Mouse (Mus musculus) adrenal gland, postnatal 10 days (tissue): Measurements from ENCODE around the gene Mid1ip1. TPM values are rescaled to one million over a fixed set of nuclear protein-coding genes. Genes with fewer than 3 reads are reported as not detected.

Source experiments
- DNase-seq: peaks from one replicate; pipeline ENCODE4 v3.0.0; 2021; ENCODE audit warnings: mixed read lengths
- long read RNA-seq, 2 experiments: library from polyadenylated mRNA; stranded (forward); transcript quantifications; one replicate each; pipeline ENCODE4 v2.0.0; 2021
- total RNA-seq, 2 experiments: library from RNA; stranded (reverse); gene quantifications; 2 replicates each; pipeline ENCODE4 v1.2.3; 2021

The Mid1ip1 gene
- 10 to 100 TPM; 54.7 to 60.0 TPM for total RNA-seq
- long read RNA-seq, experiment 1, transcript Mid1ip1-202 (2 exons, 2,022 nt): minor isoform, 26 of 125 reads
- long read RNA-seq, experiment 1, transcript Mid1ip1-201 (2 exons, 2,019 nt): major isoform, 80 of 125 reads
- long read RNA-seq, experiment 1, partial matches to known transcripts: 17 of 125 reads
- long read RNA-seq, experiment 1, other reads (novel, unspliced or antisense): 2 of 125 reads
- long read RNA-seq, experiment 2, transcript Mid1ip1-202 (2 exons, 2,022 nt): minor isoform, 14 of 70 reads
- long read RNA-seq, experiment 2, transcript Mid1ip1-201 (2 exons, 2,019 nt): major isoform, 42 of 70 reads
- long read RNA-seq, experiment 2, partial matches to known transcripts: 0 of 70 reads
- long read RNA-seq, experiment 2, other reads (novel, unspliced or antisense): 14 of 70 reads

DNA sequence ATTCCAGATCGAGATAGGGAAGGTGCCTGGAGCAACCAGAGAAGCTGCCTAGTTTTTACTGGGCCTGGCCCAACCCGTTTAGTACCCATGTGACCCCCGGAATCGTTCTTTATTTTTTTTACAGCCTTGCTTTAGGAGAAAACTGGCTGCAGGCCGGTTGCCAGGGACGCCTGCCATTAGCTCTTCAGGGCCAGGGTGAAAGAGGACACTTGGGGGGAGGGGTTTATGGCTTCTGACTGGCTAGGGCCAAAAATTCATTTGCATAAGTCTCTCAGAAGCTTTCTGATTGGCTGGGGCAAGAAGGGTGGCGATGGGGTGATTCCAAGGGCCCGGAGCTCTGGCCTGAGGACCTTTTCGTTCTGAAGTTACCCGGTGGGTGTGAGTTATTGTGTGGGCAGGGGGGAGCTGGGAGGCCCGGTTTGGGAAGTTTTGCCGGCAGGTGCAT is at the start of gene Mid1ip1:
Gene Mid1ip1, plus strand, starts transcription at position 318 of the 445 bp plus-strand sequence.
- DNase-seq: peak; percentile 89

DNA sequence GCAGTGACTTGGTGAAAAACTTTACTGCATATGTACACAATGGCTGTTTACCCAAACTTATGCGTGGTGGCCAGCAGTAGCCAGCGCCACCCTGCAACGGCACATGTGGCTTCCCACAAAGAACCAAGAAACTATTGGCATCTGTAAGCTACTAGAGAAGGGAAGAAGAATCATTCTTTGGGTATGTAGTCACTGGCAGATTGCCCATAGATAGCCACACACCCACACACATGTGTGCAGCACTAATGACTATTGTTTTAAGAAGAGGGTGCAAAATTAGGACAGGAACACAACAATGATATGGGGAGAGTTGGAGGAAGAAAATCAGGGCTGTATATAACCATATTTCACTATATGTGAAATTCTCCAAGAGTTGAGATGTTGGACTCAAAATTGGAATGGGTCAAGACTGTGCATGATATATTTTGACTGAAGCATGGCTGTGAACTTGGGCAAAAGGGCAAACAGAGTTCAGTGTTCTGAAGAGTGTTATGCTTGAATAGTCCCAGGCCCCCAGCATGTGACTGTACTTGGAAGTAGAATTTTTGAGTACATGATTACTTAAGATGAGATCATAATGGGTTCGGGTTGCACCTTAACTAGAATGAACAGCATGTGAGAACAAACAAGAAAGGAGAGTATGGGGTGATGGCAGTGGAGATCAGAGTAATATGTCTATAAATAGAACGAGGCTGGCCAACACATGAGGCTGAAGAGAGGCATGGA is 20.2 kb upstream of the Mid1ip1 start:
- no peak for DNase-seq

DNA sequence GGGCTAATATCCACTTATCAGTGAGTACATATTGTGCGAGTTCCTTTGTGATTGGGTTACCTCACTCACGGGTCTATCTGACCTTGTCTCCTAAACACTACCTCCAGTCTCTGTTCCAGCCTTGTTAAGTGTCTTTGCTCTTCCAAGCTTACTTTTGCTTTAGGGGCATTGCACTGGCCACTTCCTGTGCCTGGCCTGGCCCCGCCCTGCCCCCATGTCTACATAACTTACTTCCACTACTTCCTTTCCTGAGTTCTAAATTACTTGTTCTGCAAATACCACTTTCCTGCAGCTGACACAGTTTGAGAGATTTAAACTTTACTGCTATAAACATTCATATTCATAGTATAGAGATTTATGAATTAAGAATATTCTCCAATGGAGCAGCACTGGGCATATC is 8.1 kb upstream of the Mid1ip1 start:
- DNase-seq: no peak

DNA sequence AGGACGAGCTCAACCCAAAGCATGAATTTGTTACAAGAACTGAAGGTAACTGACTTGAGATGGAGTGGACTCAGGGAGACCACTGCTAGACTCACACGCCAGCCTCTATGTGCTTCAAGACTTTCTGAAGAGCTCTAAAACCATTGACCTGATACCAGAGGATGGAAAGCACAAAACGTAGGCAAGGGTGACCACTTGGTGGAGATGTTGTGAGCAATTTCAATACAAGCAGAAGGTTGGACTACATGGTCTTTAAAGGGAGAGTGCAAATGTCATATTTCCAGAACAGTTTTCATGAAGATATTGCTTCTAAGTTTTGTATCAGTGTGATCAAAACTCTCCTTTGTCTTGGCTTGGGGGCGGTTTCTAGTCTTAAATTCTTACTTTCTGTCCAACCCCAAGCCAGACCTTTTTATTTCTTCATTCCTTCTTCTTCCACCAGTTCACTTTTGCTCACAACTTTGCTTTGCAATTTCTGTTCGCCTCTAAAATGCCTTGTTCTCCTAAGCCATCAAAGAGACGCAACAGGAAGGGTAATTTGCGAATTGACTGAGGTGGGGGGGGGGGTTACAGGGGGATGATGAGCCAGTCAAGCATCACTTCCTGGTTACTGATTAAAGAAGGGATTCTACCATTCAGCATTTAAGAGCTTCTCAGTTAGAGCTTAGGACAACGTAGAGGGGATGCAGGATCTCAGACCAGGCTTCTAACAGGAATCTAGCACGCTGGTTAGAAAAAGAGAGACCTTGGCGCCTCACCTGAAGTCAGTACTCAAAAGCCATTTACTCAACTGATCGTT is 775 bp upstream of the Mid1ip1 start:
- DNase-seq: peak; percentile 28

GRCm38 (mm10) chrX:10716917-10717763 is 2.3 kb downstream of the Mid1ip1 start:
- peak; percentile 91 for DNase-seq

- DNase-seq: peak; percentile 33
Measured at GRCm38 (mm10) chrX:10718021-10718837, 3.4 kb downstream of the Mid1ip1 start.

DNA sequence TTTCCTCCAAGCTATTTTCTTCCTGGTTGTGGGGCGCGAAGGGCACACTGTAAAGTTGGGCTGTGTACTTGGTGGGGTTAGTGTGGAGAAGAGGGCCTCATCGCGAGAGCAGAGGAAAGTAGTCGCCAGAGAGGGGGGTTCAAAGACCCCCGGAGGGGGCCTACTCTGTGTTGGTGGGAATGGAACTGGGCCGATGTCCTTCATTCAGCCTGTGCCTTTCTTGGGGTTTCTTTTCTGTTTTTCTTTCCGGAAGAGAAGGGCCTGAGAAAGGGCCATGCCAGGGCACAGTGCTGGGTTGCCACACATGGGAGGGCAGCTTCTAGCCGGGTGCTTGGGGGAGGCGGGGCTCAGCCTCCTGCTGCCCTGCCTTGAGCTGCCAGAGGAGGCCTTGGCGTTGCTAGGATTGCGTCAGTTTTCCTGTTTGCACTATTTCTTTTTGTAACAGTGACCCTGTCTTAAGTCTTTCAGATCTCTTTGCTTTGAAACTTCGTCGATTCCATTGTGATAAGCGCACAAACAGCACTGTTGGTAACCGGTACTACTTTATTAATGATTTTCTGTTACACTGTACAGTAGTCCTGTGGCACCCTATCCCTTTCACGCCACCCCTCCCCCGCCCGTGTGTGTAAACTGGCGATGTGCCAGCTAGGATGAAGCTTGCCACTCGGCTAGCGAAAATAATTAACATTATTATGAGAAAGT is 4.2 kb downstream of the Mid1ip1 start:
- peak; percentile 81 for DNase-seq

DNA sequence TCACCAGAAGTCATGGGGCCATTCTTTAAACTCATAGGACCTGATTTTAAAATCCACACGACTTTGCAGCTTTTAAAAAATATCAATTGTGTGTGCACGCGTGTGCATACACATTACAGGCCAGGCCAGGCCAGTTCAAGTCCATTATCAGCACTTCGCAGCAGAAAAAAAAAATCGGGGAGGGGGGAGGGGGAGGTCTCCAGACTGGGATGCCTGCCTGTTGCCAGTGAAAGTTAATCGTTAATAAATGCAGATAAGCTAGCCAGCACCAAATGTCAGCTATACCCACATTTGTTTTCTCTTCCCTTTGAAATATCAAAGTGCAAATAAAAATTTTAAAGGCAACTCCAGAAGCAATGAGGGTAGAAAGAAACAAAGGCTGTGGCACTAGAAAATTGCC is 5.6 kb downstream of the Mid1ip1 start:
- no peak for DNase-seq

DNA sequence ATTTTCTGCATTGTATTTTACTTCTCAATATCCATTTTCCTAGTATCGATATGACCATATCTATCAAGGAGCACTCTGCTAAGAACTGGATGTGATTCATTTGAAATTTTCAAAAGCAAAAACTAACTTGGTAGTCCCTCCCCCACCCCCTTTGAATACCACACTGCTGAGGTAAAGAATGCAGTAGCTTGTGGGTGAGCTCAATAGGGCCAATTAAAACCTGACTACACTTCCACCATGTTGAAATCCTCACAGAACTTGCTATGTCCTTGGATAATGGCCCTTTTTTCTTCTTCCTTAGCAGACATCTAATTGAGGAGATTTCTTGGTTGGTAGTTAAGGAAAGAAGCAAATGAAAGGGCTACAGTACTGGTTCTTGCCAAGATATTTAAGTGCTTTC is 9.8 kb downstream of the Mid1ip1 start:
- no peak for DNase-seq

- no peak for DNase-seq
Measured at GRCm38 (mm10) chrX:10729488-10729887, 14.7 kb downstream of the Mid1ip1 start.

DNA sequence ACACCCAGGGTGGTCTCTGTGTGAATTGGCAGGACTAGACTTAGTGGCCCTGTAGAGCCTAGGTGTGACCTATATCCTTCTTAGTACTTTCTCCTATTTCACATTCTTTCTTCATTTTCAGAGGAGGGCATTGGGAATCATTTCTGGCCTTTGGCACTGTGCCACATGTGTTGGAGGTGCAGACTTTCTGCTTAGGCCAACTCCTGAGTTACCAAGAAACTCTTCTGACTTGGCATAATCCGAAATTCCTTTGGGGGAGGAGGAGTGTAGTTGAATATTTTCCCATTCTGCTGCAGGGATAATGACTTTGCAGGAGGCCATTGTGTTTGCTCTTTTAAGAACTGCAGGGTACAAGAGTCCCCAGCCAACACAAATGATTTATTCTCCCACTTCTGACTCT is 19.6 kb downstream of the Mid1ip1 start:
- peak; percentile 52 for DNase-seq

GRCm38 (mm10) chrX:10734874-10735273 is 20.1 kb downstream of the Mid1ip1 start:
- no peak for DNase-seq

- no peak for DNase-seq
Measured at GRCm38 (mm10) chrX:10758866-10759265, 44.1 kb downstream of the Mid1ip1 start.

DNA sequence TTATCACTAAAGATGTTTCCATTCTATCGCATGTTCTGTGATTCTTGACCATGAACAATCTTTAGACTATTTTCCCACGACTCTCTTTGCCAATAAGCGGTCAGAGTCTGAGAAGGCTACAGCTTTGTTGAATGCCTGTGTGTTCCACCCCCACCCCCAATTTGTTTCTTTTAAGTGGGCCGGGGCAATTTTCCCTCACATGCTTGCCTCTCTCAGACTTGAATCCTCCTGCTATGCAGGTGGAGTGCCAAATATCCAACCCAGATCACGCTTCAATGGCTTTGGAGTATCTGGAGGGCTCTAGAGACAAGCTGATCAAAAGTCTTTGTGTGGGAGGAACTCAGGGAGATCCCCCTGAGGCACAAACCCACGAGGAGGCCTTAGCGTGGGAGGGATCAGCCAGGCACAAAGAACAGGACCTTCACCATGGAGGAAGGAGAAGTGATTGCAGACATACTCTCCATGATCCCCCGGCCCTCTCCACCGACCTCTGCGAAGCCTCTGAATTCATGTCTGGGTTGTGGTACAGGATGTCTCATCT is 48.7 kb downstream of the Mid1ip1 start:
- no peak for DNase-seq

Other genes with a start within 250 kb of the Mid1ip1 start
- gene Tspan7, start 229.9 kb upstream of the Mid1ip1 start, total RNA-seq: 100 to 1,000 TPM in 1 of 2 experiments, 10 to 100 TPM in 1; 95.2 to 107 TPM